Mouse (Mus musculus) urinary bladder, postnatal 4 days (tissue): ENCODE data around the gene Agap2.

Experiments
- DNase-seq, 2 experiments: peaks; one replicate each; pipeline ENCODE4 v3.0.0; 2021 to 2022; ENCODE audit warnings: low spot score in 2 of 2

The Agap2 gene

DNA sequence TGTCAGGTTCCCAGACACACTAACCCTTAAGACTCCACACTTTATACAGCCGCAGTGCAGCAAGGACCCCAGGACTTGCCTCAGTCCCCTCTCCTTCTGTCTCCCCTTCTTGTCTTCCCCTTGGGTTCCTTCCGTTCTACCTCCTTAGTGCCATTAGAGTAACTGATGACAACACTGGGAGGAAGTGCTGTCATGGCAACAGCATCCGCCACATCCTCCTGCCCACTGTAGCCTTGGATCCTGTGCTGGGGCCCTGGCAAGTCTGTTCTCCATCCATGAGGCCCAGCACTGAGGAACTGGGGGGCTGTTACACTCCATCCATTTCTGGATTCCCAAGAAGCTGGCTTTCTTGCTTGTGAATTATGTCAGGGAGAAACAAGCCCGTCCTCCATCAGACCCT lies 998 bp downstream of the Agap2 start:
- no peak for DNase-seq

DNA sequence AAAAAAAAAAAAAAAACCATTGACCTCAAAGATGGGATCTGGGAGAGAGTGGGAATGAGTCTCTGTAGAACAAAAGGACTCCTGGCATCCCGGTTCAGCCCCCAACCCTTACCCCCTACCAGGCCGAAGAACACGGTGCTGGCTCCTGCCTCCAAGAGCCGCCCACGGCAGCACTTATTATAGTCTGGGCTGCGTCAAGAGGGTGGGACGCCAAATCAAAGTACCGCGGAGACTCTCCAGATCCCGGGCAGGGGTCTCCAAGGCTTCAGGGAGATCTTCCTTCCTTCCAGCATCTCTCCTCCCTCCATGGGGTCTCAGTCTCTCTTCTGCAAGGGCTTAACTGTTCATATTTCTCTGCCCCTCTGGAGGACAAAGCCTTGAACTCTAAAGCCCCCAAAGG lies 2.4 kb downstream of the Agap2 start:
- no peak for DNase-seq

DNA sequence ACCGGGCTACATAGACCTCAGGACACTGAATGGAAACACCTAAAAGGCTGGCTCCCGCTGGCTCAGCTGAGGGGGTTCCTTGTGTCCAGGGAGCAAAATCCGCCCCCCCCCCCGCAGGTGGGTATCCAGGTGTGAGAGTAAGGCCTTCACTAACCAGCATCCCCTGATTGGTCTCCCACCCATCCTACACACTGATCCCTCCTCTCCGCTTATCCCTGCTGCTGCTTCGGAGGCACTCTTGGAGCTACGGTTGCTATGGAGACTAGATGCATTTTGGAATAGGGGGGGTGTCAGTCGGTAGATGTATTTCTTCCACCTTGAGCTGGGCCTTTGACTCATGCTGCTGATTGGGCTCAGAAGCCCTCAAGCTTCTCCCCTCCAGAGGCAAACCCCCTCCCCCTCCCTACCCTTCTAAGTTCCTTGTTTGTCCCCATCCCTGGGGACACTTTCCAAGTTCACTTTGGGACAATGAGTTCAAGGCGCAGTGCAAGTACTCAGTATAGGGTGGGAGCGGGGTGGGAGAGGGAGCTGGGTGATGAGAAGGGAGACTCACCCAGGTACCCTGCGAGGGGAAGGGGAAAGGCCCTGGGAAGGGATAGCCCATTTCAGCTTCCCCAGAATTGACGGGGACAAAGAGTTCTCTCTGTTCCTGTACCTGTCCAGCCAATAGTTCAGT lies 3.1 kb downstream of the Agap2 start:
- no peak for DNase-seq

DNA sequence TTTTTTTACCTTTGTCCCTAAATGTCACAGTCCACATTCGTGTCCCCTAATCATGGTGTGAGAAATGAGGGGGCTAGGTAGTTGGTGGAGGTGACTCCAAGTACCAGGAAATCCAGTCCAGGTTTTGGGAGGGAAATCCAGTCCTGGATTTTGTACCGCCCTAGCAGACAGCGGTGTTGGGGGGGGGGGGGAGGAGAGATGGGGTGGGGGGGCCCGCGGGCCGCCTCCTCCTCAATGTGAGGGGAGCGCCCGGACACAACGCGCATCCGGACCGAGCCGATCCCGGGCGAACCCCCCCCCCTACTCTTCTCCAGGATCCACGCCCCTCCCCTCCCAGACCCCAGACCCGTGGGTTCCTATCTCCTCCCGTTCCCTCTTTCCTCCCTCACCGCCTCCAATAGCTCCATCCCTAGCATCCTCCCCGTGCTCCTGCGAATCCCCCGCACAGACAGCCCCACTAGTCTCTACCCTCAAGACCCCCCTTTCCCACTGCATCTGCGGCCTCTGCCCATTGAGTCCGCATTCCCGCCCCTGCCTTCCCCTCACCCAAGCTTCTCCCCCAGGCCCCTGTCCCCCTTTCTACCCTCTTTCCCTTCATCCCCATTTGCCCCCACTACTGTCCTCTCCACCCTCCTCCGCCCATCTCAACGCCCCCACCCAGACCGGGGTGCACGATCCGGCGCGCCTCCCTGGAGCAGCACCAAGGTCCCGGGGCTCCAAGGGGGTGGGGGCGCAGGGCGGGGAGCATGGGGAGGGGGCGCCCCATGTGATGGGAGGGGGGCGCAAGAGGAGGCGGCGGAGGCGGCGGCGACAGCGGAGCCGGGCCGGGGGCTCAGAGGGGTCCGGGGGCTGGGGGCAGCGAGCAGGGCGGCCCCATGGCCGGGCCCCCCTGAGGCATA lies 3.8 kb downstream of the Agap2 start:
- DNase-seq = no peak

DNA sequence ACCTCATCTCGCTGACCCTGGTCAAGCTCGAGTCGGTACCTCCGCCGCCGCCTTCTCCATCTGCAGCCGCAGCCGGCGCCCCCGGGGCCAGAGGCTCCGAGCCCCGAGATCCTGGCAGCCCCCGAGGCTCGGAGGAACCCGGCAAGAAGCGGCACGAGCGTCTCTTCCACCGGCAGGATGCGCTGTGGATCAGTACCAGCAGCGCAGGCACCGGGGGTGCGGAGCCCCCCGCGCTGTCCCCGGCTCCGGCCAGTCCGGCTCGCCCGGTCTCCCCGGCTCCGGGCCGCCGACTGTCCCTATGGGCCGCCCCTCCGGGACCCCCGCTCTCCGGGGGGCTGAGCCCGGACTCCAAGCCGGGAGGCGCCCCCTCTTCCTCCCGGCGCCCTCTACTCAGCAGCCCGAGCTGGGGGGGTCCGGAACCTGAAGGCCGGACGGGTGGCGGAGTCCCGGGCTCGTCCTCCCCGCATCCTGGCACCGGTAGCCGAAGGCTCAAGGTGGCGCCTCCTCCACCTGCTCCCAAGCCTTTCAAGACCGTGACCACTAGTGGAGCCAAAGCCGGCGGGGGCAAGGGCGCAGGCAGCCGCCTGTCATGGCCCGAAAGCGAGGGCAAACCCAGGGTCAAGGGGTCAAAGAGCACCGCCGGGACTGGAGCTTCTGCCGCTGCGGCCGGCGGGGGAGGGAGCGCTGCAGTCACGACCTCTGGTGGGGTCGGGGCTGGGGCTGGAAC lies 4.7 kb downstream of the Agap2 start:
- no peak for DNase-seq

DNA sequence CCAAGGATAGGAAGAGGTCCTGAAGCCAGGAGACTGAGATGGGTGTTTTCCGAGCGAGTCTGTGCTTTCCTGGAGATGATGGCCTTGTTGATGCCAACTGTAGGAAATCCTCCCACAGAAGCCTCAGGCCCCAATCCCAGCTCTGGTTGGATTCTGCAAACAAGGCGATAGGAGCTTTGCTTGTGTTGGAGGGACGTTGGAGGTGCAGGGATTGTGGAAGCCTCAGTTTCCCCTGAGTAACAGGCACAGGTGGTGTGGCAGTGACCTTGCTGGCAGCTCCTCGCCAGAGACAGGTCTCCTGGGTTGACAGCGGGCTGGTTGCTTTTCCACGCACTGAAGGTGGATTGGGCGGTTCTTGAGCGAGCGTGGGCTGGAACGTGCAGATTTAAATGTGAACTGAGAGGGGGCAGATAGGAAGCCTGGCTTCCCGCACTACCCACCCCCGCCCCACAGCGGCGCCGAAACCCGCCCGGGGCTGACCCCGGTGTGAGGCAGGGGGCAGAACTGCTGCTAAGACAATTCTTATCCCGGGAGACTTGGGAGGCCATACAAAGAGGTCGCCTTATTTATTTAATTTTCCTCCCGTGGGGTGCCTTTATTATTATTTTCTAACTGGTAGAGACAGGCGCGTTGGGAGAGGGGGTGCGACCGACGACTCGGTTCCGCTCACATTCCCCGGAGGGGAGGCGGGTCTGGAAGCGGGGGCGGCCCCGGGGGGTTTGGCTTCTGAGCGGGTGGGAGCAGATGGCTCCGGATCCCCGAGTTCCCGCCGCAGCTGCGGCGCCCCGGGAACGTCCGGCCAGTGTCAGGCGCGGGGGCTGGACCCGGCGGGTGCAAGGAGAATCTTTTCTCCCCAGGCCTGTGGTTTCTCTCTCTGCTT lies 6.1 kb downstream of the Agap2 start:
- no peak for DNase-seq

DNA sequence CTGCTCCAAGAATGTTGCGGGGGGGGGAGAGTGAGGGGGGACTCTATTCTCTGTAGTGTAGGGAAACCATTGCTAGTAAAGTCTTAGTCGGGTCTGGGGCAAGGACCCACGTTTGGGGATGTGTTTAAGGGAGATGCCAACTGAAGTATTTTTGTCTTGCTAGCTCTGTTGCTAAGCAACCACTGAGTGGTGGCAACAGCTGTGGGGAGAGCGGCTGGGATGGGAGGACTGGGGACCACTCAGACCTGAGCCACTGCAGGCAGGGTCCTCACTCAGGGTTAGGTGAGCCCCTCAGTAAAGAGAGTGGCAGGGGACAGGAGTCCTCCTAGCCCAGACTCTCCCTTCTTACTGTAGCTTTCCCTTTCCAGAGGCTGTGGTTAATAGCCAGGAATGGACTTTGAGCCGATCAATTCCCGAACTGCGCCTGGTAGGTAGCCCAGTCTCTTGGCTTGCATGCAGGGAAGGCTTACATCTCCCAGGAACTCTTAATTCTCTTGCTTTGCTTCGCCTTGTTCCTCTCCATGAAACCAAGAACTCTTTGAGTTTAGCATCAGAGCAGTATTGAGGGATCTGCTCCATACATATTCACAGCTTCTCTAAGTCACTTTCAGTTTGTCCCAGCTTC lies 7.0 kb downstream of the Agap2 start:
- DNase-seq = no peak

DNA sequence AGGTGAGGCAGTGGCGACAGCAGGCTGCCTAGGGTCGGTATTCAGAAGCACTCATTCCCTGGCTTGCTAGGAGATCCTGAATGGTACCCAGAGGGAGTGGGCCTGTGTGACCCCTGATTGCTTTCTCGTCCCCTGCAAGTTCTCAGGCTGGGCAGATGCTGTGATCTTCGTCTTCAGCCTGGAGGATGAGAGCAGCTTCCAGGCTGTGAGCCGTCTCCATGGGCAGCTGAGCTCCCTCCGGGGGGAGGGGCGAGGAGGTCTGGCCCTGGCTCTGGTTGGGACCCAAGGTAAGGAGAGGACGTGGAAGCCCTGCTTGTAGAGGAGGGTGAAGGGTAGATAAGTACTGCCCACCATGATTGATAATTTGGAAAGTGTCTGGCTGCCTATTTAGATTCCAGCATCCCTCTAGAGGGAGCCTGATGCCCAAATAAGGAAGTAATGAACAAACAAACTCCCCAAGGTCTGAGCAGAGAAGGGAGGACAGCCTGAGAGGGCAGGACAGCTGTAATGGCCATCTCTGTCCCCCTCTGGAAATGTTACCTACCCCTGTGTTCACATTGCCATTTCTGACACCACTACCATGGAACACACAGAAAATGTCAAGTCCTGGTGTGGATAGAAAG lies 8.3 kb downstream of the Agap2 start:
- no peak for DNase-seq

DNA sequence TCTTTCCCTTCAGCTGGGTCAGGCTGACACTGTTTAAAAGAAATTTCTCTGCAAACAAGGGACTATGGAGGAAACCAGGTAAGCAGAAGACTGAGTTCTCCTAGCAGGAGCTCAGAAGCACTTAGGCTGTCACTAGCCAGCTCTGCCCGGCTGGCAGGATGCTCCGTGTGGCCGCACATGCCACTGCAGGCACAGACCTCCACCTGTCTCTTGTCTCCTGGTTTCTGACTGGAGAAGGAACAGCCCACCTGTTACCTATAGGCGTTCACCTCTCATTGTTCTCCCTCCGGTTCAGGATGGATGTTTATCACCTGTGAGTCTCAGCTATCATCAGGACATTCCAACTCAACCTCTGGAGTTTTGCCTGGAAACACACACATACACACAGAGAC lies 8.8 kb downstream of the Agap2 start:
- DNase-seq = no peak

DNA sequence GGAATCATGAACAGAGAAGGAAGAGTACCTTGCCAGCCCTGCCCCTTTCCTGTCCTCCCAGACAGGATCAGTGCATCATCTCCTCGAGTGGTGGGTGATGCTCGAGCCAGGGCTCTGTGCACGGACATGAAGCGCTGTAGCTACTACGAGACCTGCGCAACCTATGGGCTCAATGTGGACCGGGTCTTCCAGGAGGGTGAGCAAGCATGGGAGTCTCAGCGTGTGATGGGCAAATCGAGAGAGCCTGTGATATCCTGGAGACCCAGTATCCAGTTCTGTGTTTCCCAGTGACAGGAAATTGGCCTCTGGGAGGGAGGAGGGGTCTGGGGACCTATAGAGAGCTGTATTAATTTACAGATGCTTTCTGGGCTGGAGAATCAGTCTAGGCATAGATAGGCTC lies 10.0 kb downstream of the Agap2 start:
- no peak for DNase-seq

DNA sequence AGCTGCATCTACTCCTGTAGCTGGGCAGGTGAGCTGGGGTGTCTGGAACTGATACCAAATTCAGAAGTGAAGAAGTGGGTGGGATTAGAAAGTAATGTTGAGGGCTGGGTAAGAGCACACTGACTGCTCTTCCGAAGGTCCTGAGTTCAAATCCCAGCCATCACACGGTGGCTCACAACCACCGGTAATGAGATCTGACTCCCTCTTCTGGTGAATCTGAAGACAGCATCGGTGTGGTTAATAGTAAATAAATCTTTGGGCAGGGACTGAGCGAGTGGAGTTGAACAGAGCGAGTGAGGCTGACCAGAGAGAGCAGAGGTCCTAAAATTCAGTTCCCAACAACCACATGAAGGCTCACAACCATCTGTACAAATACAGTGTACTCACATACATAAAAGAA lies 10.5 kb downstream of the Agap2 start:
- no peak for DNase-seq

DNA sequence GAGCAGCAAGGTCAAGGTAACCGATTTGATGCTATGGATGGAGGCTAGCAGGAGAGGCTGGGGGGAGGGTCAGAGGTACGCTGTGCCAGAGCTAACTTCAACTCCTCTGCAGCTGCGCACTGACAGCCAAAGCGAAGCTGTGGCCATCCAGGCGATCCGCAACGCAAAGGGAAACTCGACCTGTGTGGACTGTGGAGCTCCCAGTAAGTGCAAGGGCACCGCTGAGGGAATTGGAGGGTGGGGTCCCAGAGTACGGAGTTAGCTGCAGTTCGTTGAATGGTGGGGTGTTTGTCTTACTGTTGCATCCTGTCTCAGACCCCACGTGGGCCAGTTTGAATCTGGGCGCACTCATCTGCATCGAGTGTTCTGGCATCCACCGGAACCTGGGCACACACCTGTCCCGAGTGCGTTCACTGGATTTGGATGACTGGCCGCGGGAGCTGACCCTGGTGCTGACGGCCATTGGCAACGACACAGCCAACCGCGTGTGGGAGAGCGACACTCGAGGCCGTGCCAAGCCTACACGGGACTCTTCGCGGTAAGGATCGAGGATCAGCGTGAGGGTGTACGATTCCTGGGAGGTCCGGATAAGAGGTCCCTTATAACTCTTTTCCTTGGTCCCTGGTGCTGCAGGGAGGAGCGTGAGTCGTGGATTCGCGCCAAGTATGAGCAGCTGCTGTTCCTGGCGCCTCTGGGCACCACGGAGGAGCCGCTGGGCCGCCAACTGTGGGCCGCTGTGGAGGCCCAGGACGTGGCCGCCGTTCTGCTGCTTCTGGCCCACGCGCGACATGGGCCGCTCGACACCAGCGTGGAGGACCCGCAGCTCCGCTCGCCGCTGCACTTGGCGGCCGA lies 15.7 kb downstream of the Agap2 start:
- DNase-seq = no peak

DNA sequence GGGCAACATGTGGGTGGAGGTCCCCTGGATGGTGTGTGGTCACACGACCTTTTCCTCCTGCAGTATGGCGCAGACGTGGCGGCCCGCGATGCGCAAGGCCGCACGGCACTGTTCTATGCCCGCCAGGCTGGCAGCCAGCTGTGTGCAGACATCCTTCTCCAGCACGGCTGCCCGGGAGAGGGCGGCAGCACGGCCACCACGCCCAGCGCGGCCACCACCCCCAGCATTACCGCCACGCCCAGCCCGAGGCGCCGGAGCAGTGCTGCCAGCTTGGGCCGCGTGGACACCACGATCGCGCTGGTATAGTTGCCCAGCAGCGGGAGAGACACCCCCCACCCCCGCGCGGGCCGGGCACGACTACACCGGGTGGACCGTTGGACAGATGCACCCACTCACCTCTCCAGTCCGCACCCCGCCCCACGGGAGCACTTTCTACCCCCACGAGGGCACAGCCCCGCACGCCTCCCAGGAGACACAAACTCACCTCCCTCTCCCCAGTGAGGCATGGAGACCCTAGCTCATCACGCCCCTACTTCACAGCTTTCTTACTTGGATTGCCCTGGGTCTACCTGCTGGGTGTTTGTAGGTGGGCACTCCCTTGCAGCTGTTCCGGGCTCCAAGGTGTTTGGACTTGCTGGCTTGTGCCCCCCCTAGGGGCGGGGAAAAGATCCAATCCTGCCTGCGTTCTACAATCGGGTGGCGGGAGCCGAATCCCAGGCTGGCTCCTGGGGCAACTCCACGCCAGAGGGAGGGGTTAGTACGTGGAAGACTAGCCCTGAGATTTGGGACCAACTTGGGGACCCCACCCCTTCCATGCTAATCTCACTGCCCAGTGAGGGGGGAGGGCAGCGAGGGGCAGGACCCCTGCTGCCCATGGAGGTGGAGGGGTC lies 16.7 kb downstream of the Agap2 start:
- DNase-seq = no peak

DNA sequence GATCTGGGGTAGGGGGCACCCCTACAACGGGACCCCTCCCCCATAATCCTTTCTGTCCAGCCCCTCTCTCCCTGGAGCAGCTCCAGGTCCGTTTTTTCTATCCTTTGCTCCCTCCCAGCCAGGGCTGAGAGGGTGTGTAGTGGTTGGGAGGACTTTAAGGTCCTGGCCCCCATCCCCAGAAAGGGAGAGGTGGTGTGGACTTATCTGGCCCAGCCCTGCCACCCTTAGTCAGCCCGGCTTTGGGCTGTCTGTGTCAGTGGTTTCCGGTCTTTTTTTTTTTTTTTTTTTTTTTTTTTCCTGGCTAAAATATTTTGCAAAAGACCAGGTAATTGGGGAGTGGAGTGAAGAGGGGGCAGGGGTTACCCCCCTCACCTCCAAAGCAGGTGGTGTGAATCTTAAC lies 17.7 kb downstream of the Agap2 start:
- no peak for DNase-seq

DNA sequence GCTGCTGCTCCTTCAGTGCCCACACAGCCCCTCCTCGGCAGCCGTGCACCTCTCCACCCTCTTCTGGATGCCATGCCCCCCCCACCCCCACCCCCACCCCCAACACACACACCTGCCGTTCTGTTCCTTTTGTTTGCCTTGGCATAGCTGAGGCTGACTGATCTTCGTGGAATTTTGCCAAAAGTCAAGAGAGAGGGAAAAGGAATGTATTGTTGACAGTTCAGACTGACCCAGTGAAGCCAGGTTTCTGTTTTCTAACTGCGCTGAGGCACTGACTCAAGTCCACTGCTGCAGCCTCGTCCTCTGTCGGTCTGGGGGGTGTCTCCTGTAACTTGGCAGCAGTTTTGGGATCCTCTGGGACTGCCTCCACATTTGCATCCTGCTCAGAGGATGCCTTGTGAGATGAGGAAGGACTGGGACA lies 19.3 kb downstream of the Agap2 start:
- DNase-seq = no peak

DNA sequence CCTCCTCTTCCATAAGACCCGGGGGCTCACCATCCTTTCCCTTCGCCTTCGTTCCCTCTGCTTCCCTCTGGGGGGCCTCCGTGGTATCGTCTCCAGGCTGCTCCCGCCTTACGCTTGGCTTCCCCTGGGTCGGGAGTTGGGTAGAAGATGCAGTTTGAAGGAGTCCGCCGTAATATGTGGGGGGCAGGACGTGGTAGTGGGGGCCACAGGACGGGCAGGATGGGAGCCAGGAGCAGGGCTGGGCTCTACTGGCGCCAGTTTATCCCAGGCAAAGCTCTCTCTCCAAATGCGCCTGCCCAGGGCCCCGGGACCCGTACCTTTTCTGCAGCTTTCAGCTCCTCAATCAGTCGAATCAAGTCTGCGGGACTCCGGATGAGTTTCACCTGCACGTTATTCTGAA lies 23.4 kb downstream of the Agap2 start:
- no peak for DNase-seq

DNA sequence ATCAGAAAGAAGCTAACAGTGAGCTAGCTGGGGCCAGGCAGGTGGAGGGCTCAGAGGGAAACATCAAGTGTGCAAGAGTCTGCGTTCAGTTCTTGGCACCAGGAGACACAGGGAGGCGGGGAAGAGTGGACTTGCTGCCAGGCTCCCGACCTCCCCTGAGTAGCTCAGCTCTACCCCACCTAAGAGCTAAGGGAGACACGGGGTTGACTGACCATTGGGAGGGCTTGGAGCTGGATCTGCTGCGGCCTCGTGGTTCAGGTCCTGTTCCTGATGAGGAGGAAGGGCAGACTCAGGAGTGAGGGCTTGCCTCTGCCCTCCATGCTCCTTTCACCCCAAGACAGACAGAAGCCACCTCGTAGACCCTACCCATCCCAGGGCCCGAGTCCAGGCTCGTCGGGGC lies 24.1 kb downstream of the Agap2 start:
- no peak for DNase-seq

DNA sequence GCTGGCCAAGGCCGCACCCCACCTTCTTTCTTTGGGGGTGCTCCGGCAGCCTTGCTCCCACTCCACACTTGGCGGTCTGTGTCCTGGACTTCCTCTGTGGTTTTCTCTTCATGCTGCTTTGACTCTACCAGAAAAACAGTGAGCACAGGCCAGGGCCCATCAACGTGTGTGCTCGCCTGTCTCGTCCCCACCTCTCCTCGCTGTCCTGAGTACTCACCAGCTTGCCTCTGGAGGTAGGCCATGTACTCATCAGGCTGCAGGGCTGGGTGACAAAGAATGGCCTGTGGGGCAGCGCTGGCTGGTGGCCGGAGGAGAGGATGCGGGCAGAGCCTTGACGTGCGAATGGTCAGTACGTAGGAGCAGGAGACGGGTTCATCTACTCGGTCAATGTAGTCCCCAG lies 24.8 kb downstream of the Agap2 start:
- no peak for DNase-seq

DNA sequence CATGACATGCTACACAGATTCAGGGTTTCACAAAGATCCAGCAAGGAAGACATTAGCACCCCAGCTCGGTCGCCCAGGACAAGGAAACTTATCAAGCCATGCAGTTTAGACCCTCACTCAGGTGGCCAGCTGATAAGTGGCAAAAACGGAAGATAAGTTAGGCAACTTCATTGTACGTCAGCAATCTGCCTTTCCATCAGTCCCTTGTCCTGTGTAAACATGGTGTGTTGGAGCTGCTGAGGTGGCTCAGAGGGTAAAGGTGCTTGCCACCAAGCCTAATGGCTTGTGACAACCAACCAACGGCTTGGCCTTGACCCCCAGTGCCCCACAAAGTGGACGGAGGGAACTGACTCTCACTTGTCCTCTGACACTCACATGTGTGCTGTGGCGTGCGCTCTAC lies 25.3 kb downstream of the Agap2 start:
- no peak for DNase-seq
